Mouse (Mus musculus): ENCODE results near the gene Rad18. TPM values are rescaled to one million over a fixed set of nuclear protein-coding genes. Genes with fewer than 3 reads are reported as not detected.

The Rad18 gene
- total RNA-seq, 1 experiment from 2014 or later = 7.1 TPM

Other genes with a start within 250 kb of the Rad18 start
- not detected in 3 replicates for gene Cav3, start 237.2 kb downstream of the Rad18 start, total RNA-seq (2017)
- not detected in 3 replicates for gene Oxtr, start 206.7 kb downstream of the Rad18 start, total RNA-seq (2017)

Data from monocyte, adult 5-6 weeks (primary cell).